Mouse (Mus musculus): Measurements from ENCODE around the gene Slc1a6. TPM values are rescaled to one million over a fixed set of nuclear protein-coding genes. Genes with fewer than 3 reads are reported as not detected.
"Not testable (repeated sequence)": the region's sequence is repeated elsewhere in the genome, so short reads cannot be mapped to it uniquely, and the experiment has no call there.

Slc1a6 gene
- total RNA-seq (2015; ENCODE audit: low replicate concordance) (not detected in 2 replicates), total RNA-seq (2017; ENCODE audit: low replicate concordance) (not detected in 2 replicates)

DNA sequence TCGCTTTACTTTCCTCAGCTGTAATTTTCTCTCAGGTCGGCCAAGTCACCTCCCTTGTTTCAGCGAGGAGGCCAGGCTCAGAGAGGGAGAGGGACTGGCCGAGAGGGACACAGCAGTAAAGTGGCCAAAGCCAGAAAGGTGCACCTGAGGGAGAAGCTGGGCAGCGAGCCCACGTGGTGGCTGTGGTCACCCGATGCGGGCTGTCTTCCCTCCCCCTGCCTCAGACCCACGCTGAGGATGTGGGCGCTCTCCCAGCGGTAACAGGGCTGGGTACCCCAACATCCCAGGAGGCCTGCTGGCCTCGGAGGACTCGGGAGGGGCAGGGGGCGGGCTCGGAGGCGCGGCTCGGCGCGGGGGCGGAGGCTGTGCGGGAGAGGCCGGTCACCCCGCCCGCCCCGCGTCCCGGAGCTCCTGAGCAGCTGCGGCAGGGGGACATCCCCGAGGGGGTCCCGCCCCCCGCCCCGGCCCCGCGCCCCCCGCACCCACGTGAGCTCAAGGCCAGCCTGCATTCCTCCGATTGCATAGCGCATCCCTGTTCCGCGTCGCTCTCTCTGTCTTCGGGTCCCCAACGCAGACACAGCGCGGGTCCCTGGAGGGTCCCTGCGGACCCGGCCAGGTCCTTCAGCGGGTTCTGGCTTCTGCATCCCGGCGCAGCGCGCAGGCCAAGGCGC, at the start of gene Slc1a6:
TSS of gene Slc1a6 (plus strand) at position 516 of the 671 bp plus-strand sequence.
- ATAC-seq (replicated peaks; ENCODE audit: low FRiP score, poor library complexity, severe bottlenecking): no peak

DNA sequence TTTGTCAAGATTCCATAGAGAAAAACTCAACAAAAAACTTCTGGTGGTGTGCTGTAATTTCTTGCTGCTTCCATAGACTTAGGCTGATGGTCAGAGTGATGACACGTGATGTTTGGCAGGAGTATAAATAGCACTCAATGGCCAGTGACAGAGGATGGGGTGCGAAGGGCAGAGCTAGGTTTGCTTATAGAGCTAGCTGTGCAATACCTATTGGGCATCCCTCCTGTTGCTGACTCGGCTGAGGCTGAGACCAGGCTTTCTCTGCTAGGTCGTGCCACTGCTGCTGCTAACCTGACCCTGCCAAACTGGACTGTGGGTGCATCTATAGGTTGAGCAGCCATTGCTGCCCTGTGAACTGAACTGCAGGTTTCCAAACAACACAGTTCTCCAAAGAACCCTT, 40.5 kb upstream of the Slc1a6 start:
- no peak for ATAC-seq (replicated peaks; ENCODE audit: low FRiP score, poor library complexity, severe bottlenecking)

DNA sequence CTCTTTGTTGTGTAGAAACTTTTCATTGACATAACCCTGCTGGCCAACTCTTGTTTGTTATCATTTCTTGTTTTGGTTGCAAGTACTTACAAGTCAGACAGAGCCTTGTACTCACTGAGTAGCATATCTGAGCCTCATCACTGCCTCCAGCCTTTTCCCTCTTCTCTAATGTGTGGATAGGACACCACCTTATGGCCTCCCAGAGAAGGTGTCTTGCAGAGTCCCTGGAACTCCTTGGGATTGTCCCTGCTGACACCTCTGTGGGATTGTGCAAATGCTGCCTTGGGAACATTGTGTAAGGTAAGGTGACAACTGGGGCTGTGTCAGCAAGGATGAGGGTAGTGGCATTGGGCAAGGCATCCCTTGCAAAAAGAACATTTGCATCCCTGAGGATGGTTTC, 36.6 kb upstream of the Slc1a6 start:
- no peak for ATAC-seq (replicated peaks; ENCODE audit: low FRiP score, poor library complexity, severe bottlenecking)

DNA sequence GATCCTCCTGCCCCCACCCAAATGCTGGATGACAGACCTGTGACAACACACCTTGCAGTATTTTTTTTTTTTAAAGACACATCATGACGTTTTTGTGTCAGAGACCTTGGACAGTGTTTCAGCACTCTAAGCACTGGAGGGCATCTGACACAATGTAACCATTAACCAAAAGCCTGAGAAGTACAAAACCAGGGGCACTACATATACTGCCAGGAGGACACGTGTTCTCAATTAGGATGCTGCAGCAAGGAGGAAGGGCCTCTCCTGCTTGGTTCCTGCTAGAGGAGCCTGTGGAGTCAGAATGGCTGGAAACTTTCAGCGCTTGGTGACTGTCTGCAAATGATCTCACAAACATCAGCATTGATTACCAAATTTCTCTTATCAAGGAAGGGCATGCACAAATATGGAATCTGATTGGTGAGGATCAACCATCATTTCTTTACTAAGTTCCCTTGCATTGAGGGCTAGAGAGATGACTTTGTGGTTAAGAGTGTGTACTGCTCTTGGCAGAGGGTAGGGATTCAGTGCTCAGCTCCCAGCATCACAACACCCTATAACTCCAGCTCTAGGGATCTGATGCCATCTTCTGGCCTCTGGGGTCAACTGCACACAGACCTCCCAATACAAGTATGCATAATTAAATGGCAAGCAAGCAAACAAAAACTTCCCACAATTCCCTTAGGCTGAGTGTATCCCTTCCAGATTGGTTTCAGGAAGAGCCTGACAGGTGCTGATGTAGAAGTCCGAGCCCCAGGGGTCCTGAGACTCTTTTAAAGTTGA, 34.7 kb upstream of the Slc1a6 start:
- no peak for ATAC-seq (replicated peaks; ENCODE audit: low FRiP score, poor library complexity, severe bottlenecking)

DNA sequence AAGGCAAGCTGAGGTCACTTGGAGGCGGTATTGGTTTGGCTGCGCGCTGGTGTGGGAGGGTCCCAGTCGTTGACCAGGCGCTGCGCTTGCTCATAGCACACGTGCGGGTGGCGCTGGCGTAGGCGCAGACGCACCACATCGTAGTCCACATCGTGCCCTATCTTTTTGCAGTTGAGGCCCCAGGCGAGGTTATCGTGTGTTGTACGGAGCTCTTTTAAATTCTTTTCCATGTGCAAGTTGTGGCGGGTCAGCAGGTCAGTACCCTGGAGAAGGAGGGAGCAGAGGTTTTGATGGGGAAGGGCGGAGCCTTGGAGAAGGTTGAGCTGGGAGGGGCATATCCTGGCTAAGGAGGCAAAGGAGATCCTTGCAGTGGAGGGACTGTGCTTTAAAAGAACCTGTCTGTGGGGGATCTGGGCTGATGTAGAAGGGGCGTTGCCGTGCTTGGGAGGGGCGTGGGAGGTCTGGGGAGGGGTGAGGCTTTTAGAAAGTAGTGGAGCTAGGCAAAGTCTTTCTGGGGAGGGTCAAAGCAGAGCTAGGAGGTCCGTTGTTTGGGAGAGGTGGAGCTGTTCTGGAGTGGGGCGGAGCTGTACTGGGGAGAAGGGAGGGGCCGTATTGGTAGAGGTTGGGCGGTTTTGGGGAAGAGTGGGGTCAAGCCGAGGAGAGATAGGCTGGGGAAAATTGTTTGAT, 33.1 kb upstream of the Slc1a6 start:
- no peak for ATAC-seq (replicated peaks; ENCODE audit: low FRiP score, poor library complexity, severe bottlenecking)

DNA sequence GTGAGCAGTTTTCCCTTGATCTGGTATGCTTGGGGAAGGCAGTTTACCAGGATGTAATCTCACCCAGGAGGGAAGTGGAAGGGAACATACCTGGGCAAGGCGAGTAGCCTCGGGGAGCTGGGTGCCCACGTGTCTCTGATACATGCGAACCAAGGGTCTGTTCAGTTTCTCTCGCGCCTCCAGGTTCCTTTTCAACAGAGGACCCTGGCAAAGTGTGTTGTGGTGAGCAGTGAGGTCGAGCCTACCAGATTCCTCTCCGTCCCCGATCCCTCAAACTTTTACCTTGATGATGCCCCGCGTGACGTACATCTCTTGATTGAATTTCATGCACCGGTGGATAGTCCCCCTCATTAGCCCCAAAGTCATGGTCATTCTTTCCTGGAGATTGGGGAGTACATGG, 32.1 kb upstream of the Slc1a6 start:
- no peak for ATAC-seq (replicated peaks; ENCODE audit: low FRiP score, poor library complexity, severe bottlenecking)

DNA sequence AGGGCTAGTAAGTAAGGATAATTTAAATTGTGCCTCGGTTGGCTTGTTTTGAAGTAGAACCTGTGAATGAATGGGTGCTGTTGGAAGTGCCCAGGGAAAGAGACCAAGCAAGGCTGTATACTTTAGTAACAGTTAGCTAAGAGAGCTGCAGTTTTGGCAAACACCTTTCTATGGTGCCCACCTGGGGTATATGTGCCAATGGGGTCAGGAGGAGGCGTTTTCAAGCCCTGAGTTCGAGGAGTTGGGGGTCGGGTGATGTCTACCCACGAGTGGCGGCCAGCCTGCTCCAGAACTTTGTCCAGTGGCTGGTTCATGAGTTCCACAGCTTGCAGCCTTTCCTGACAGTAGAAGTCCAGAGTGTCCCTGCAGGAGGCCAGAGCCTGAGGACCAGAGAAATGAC, 31.4 kb upstream of the Slc1a6 start:
- no peak for ATAC-seq (replicated peaks; ENCODE audit: low FRiP score, poor library complexity, severe bottlenecking)

DNA sequence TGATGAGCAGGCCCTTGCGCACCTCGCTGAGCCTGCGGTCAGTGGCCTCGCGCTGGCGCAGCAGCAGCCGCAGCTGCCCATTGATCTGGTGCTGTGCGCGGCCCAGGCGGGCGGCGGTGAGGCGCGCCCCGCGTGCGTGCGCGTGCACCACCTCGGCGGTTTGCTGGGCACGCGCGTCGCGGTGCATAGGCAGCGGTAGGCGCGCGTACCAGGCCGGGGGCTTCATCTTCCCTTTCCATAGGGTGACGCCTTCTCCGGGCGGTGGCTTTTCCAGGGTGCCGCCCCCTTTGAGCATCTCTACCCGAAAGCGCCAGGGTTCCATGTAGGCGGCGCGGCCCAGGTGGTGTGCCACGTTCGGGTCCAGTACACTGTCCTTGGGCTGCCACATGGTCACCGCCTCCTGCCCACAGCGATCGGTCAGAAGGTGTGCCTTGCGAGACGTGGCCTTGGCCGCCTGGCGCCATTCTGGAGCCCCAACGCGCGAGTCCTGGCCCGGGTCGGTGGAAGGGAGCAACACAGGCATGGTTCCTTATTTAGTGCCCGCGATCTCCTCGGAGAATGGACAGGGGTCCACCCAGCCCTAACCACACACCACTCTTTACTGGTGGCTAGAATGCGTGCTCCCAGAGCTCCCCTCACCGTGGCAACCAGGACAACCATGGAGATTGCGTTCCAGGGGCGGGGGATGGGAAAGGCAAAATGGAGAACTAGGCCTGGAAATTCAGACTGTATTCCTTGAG, 27.7 kb upstream of the Slc1a6 start, which contains the start of gene Ccdc105:
TSS of gene Ccdc105 (minus strand) at position 614 of the 740 bp plus-strand sequence.
- ATAC-seq (replicated peaks; ENCODE audit: low FRiP score, poor library complexity, severe bottlenecking): no peak

DNA sequence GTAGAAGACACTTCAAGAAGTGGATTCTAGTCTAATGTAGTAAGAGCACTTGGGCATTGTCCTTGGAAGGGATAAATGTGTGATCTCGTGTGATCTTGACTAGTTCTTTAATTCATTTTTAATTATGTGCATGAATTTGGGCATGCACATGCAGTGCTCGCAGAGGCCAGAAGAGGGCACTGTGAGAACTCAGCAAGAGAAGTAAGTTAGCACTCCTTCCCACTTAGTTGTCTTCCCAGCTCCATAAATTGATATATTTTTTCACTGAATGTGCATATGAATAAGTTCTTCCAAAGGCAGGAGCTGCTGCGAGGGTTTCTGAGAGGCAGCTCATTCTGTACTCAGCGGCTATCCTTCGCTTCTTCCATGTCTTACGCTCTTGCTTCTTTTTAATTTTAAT, 24.3 kb upstream of the Slc1a6 start:
- no peak for ATAC-seq (replicated peaks; ENCODE audit: low FRiP score, poor library complexity, severe bottlenecking)

DNA sequence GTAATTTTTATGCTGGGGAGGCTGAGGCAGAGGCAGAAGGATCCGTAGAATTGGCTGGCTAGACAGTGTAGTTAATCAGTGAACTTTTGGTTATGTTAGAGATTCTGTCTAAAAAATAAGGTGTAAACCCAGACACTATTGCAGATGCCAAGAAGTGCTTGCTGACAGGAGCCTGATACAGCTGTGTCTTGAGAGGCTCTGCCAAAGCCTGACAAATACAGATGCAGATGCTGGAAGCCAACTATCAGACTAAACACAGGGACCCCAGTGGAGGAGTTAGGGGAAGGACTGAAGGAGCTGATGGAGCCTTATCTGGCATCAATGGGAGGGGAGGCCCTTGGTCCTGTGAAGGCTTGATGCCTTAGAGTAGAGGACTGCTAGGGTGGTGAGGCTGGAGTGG, 14.7 kb upstream of the Slc1a6 start:
- no peak for ATAC-seq (replicated peaks; ENCODE audit: low FRiP score, poor library complexity, severe bottlenecking)

DNA sequence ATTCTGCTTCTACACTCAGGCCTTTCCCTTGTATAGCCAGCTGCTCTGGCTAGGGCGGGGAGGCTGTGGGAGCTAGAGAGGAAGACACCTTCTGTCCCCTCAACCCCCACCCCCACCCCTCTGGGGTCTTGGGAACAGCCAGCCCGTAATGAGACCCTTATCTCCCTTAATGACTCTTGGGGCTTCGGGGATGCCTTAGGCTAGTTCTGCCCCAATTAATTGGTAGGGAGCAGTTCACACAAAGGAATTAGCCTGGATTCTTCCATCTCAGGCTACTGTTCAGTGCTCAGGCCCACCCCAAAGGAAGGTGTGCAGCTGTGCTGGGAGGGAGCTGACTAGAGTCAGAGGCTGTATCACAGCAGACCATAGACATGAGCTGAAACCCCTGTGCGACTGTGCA, 4.5 kb upstream of the Slc1a6 start:
- ATAC-seq (replicated peaks; ENCODE audit: low FRiP score, poor library complexity, severe bottlenecking): no peak

DNA sequence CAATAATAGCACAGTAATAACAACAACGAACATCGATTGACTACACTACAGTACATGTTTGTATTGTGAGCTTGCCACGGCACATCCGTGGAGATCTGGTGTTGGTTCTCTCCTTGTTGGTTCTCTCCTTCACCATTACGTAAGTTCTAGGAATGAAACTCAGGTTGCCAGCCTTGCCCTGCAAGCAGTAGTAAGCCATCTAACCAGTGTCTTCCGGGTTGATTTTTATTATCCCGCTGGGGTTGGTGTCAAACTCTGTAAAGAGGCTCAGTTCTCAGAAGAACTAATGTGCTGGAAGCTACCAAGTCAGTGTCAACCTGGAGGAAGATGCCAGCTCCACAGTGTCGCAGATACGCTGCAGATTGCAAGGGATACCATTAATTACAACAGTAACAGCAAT, 769 bp upstream of the Slc1a6 start:
- ATAC-seq (replicated peaks; ENCODE audit: low FRiP score, poor library complexity, severe bottlenecking): no peak

DNA sequence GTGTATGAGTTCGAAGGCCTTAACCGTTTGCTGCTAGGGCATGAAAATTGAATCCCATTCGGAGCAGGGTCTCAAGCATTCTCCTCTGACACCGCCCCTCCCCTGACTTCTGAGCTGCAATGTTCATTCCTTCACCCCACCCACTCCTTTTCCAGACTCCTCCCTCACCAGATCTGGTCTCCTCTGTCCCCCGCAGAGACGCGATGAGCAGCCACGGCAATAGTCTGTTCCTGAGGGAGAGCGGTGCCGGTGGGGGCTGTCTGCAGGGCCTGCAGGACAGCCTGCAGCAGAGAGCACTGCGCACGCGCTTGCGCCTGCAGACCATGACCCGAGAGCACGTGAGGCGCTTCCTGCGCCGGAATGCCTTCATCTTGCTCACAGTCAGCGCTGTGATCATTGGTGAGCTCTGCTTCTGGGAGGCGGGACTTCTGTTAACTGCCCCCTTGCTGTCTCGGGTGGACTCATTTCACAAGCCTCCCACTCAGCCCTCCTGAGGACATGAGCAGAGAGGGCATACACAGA, 7.3 kb downstream of the Slc1a6 start:
- no peak for ATAC-seq (replicated peaks; ENCODE audit: low FRiP score, poor library complexity, severe bottlenecking)

DNA sequence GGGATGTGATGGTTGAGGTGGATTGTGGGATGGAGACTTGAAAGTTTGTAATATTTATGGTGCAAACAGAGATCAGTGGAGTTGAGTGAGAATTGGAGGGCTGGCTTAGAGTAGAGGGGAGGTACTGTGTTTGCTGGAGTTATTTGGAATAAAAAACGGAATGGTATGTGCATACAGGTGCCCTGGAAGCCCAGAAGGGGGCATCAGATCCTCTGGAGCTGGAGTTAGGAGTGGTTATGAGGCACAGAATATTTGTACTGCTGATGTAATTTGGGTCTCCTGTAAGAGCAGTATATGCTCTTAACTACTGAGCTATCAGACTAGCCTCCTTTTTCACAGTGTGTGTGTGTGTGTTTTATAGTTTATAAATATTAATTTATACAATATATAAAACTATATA, 10.3 kb downstream of the Slc1a6 start:
- ATAC-seq (replicated peaks; ENCODE audit: low FRiP score, poor library complexity, severe bottlenecking): no peak

DNA sequence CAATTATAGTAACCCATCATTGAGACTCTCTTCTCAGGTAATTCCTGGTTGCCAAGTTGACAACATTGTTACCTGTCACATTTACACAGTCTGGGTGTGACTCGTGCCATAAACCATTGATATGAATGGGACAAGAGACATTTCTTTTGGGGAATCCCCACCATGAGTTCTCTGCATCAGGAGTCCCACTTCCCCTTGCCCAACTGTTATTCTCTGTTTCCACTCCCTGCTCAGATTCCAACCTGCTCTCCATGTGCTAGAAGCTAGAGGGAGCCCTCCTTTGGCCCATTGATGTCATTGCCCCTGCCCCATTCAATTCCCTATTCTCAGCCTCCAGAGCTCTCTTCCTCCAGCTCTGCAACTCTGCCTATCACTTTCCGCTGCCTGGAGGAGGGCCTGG, 21.2 kb downstream of the Slc1a6 start:
- ATAC-seq (replicated peaks; ENCODE audit: low FRiP score, poor library complexity, severe bottlenecking): no peak

DNA sequence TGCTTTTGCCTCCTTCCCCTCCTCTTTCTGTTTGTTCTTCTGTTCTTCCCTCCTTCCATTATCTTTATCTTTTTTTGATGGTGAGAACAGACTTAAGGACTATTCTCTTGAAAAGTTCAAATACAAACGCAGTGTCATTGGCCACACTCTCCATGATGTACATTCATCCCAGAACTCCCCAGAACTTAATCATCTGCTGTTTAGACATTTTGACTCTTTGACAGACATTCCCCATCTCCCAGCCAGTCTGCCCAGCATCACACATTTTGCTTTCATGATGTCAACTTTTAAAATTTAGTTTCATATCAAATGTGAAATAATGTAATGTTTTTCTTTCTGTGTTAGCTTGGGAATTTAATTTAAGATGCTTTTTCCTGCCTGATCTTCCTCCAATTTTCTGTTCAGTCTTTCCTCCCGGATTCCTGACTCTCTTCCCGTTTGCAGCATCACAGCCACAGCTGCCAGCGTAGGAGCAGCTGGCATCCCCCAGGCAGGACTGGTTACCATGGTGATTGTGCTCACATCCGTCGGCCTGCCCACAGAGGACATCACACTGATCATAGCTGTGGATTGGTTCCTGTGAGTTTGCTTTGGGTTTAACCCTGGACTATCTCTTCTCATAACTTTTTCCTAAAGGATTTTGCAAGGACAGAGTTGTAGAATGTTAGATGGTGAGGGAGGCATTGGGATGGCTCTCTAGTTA, 32.2 kb downstream of the Slc1a6 start:
- no peak for ATAC-seq (replicated peaks; ENCODE audit: low FRiP score, poor library complexity, severe bottlenecking)

DNA sequence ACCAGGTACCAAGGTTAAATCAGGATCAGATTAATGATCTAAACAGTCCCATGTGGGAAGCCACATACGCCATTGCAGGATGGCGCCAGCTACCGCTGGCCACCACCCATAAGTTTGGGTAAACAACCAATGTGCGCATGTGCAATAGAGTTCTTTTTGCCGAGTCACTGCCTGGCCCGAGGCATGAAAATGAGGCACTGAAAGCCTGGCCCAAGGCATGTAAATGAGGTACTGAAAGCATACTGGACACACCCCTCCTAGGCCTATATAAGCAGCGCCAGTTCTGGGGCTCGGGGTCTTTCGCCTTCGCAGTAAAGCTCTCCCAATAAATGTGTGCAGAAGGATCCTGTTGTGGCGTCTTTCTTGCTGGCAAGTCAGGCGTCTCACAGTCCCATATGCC, 60.2 kb downstream of the Slc1a6 start:
- ATAC-seq (replicated peaks; ENCODE audit: low FRiP score, poor library complexity, severe bottlenecking): not testable (repeated sequence)

DNA sequence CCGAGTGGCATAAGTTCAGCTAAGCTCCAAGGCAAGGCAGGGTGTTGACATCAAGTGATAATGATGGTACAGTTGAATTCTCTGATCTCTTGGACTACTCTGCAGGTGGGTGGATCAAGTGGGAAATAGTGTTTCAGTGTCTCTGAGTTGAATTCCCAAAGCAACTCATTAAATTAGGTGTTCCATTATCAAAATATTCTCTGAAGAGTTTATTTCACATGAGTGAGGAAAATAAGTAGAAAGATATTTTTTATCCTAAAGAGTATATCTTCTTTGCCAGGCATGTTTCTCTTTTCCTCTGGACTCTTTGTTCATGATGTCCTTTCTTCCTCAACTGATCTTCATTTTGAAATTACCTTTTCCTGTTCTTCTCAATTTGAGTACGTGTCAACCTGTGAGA, 71.8 kb downstream of the Slc1a6 start, which contains the start of gene Olfr1356:
TSS of gene Olfr1356 (minus strand) at position 101 of the 400 bp plus-strand sequence.
- no peak for ATAC-seq (replicated peaks; ENCODE audit: low FRiP score, poor library complexity, severe bottlenecking)
